Mouse (Mus musculus) cerebellum, adult 2 months (tissue): ENCODE results near the gene Gjb4. TPM values are rescaled to one million over a fixed set of nuclear protein-coding genes. Genes with fewer than 3 reads are reported as not detected.

Experiments used
- DNase-seq, 2 experiments: peaks; one replicate each; pipeline ENCODE4 v3.0.0; 2021
- H3K27ac ChIP-seq: fragments of 200-500 bp; 2 replicates; pipeline ENCODE4 v1.5.1; 2012; ENCODE audit warnings: low read length, control low read depth, inconsistent platforms; ENCODE audit not compliant: insufficient read depth
- H3K27me3 ChIP-seq: fragments of 200-500 bp; 2 replicates; pipeline ENCODE4 v1.6.1; 2012; ENCODE audit warnings: inconsistent platforms, mild to moderate bottlenecking, low read length, moderate library complexity; ENCODE audit not compliant: control insufficient read depth, insufficient read depth
- H3K4me1 ChIP-seq: fragments of 200-500 bp; 2 replicates; pipeline ENCODE4 v1.6.1; 2011; ENCODE audit warnings: low read length; ENCODE audit not compliant: control insufficient read depth, insufficient read depth
- H3K4me3 ChIP-seq: fragments of 200-500 bp; replicated peaks from 2 replicates; pipeline ENCODE3; 2011; ENCODE audit warnings: mild to moderate bottlenecking, low read depth, low read length, control low read depth; ENCODE audit not compliant: insufficient read depth
- CTCF ChIP-seq: fragments of 200-500 bp; IDR thresholded peaks from 2 replicates; pipeline ENCODE4 v1.5.1; 2011; ENCODE audit warnings: low read depth, mild to moderate bottlenecking, control low read depth, low read length, moderate library complexity, borderline replicate concordance; ENCODE audit not compliant: insufficient read depth
- POLR2A ChIP-seq: fragments of 200-500 bp; IDR thresholded peaks from 2 replicates; pipeline ENCODE4 v1.6.1; 2011; ENCODE audit warnings: low read length, control low read depth, borderline replicate concordance; ENCODE audit not compliant: insufficient read depth
- WGBS: fragments of 180-500 bp; shearing (Covaris S2); methylation state at CpG from one replicate; pipeline ENCODE4 v1.1.7; 2018; 5-methylcytosine and 5-hydroxymethylcytosine counted together
- polyA plus RNA-seq: library from polyadenylated mRNA; depleted of rRNA; stranded (reverse); fragments of >200 nt; gene quantifications from 2 replicates; pipeline ENCODE4 v1.2.3, GENCODE M21; 2012

Gjb4 gene
- polyA plus RNA-seq, 1 experiment = 0.10 TPM

DNA sequence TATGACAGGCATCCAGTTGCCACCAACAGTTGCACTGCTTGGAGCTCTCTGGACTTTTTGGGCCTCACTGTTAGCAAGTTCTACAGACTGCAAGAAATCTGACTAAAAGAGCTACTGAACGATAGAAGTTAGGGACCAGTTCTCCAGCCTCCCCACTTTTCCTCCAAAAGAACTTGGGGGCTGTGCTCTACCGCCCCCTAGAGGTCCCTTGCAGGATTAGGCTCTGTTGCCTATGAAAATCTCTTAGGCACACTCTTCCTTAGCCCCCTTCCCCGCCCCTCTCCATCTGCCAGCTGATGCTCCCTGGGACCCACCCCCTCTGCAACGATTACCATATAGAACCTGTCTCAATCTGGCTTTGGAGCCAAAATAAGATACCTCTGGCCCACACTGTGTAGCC, 9.4 kb upstream of the Gjb4 start:
- H3K27ac ChIP-seq = no peak overlapping the region
- H3K4me1 ChIP-seq = no peaks in the 10 kb centered on the region; the same call in 1 of the 2 replicates
- H3K4me3 ChIP-seq = no peak overlapping the region
- WGBS = 63% methylated on average over 4 of the region's 4 CpGs
- TF ChIP-seq CTCF (peak; percentile 32; the same call in 1 of the 2 replicates), POLR2A (no peak)
- no peaks in the 10 kb centered on the region for H3K27me3 ChIP-seq
- no peak for DNase-seq

DNA sequence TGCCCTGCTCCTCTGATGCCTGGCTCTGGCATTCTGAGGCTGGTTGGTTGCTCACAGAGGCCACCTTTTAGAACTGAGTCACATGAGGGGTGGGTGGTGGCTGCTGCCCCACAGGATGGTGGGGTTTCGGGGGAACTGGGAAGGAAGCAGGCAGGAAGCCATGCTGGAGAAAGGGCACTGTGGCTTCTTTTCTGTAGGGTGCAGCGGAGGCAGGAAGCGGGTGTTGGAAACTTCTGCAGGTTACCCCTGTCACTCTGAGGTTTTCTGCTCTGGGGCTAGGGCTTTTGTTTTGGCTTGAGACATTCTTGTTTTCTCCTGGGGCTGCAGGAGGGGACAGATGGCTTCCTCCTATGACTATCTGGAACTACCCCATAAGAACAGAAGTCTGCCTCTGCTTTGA, 8.6 kb upstream of the Gjb4 start:
- Histone ChIP-seq H3K27me3 (no peaks in the 10 kb centered on the region), H3K4me3 (no peak overlapping the region), H3K27ac (no peak overlapping the region), H3K4me1 (no peaks in the 10 kb centered on the region; the same call in 1 of the 2 replicates)
- no peak for DNase-seq
- TF ChIP-seq POLR2A = no peak
- TF ChIP-seq CTCF = no peak
- WGBS = 82% methylated on average over 3 of the region's 3 CpGs

DNA sequence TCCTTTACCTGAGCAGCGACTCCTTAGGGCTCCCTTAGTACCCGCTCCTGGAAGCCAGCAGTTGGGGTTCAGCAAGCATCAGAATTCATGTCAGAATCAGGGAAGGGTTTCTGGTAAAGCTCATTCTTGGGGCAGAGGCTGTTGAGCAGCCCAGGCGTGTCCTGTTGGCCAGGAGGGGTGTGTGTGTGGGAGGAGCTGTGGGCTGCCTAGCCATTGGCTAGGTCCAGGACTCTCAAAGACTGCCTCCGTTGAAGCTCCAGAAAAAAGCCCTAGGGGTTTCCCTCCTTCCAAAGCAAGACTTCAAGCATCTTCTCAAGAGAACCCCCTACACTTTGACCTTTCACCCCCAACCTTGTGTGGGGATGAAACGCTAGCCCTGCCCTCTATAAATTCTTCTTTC, 4.1 kb upstream of the Gjb4 start, which contains the start of gene Gjb5:
Gene Gjb5 (minus strand): TSS at position 164 of the 400 bp plus-strand sequence.
- H3K4me1 ChIP-seq = no peaks in the 10 kb centered on the region; the same call in 1 of the 2 replicates
- H3K27me3 ChIP-seq = no peaks in the 10 kb centered on the region
- no peak for DNase-seq
- WGBS = 37% methylated on average over 5 of the region's 5 CpGs
- no peak within 1 kb of the TSS for H3K27ac ChIP-seq
- H3K4me3 ChIP-seq = no peak within 1 kb of the TSS
- TF ChIP-seq POLR2A (no peak), CTCF (no peak)

DNA sequence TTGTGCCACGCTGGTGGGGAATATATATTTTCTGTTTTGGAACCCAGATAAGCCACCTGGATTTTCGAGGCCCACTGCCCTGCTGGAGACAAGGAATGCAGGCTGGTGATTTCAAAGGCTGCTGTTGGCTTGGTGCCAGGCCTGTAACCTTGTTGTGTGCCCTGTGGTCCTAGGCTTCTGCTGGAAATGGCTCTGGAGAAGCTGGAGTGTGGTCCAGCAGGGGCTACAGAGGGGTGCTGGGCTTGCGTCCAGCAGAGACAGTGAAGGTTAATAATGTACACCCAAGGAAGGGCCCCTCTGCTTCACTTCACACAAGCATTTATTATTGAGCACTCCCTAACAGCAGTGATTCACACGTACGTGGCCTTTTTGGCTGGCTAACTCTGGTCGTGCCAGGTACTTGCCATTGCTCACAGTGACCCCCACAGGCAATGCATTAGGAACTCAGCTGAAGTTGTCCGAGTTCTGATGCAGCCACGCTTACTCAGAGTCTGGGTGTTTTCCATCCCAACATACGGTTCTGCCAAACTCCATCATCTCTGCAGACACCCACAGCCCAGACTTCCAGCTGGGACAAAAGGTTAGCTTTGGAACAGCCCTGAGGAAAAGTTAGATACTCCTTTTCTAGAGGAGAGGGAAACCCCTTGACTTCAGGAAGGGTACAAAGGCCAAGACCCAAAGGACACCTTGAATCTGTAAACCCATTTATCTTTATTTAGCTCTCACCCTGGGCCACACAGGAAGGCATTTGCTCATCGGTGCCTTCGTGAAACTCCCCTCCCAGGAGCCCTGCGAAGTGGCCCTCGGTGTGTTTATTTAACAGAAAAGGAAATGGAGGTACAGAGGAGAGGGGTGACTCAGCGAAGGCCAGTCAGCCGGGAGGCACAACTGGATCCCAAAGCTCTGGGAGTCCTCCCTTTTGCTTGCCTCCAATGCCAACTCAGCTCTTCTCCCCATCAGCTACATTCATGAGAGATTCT, 915 bp upstream of the Gjb4 start:
- Histone ChIP-seq H3K27me3 (no peaks in the 10 kb centered on the region), H3K4me1 (no peaks in the 10 kb centered on the region; the same call in 1 of the 2 replicates), H3K27ac (no peak overlapping the region), H3K4me3 (no peak overlapping the region)
- DNase-seq = no peak
- TF ChIP-seq POLR2A (no peak), CTCF (no peak)
- WGBS = 63% methylated on average over 15 of the region's 15 CpGs

DNA sequence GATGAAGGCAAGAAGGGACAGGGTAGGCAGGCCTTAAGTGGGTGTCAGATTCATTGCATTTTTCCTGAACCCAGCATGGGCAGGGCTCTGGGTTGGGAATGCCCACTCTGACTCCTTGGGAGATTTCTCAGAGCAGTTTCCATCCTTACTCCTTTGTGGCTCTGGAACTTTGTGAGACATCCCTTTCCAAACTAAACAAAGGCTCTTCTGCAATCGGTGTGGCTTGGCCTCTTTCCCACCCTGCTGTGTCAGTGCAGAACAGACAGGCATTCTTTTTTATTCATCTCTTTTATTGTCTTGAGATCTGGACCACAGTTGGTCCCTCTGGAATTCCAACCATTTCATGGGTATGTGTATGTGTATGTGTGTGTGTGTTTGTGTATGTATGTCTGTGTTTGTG, 1.3 kb downstream of the Gjb4 start:
- Histone ChIP-seq H3K27ac (no peak overlapping the region), H3K4me3 (no peak overlapping the region), H3K4me1 (no peaks in the 10 kb centered on the region), H3K27me3 (no peaks in the 10 kb centered on the region)
- TF ChIP-seq POLR2A = no peak
- TF ChIP-seq CTCF = no peak
- no peak for DNase-seq
- WGBS = 17% methylated on average over 1 of the region's 1 CpGs

DNA sequence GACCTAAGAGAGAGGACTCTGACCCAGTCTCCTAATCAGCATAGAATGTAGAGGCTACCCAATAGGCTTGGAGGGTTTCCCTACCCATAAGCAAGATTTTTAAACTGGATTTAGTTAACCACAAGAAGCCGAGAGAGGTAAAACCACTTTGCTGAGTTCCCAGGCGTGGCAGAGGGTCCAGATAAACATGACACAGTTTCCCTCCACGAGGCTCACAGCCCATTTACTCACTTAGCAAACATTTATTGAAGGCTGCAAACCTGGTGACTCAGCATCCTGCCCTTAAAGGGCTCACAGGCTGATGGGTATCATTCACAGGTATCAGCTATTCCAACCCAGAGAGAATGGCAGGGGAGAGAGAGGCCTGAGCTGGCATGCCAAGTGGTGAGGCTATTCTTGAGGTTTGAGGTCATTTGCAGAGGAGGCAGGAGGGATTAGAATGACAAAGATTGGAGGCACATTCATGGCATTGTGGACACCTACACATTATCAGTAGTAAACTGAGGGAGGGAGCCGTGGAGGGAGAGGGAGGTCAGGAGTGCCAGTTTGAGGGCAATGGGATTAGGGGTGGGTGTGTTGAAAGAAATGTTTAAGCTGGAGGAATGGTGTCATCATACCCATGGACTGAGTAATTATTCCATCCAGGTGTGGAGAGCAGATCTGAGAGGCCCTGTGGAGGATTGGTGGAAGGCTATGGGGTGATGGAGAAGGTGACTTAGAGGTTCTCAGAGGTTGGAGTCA, 4.2 kb downstream of the Gjb4 start:
- no peak overlapping the region for H3K27ac ChIP-seq
- no peaks in the 10 kb centered on the region for H3K27me3 ChIP-seq
- 74% methylated on average over 4 of the region's 4 CpGs for WGBS
- TF ChIP-seq CTCF = no peak
- no peak for TF ChIP-seq POLR2A
- no peak for DNase-seq
- H3K4me1 ChIP-seq = no peaks in the 10 kb centered on the region
- H3K4me3 ChIP-seq = no peak overlapping the region

DNA sequence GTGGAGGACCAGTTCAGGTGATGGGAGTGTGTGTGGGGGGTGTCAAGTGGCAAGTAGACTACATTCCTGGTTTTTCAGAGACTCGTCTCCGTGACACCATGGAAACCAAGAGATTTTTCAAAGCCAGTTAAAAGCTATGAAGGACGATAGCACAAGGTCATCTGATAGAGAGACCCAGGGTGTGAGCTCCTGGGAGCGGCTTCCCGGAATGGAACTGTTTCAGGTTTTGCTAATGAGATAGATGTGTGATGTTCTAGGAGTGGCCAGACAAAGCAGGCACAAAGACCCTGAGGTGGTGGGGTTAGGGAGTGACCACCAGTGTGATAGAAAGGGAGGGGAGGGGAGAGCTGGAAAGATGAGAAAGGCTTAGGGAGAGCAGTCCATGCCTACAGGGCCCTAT, 8.9 kb downstream of the Gjb4 start:
- H3K27me3 ChIP-seq = no peaks in the 10 kb centered on the region
- DNase-seq = no peak
- no peak overlapping the region for H3K4me3 ChIP-seq
- WGBS = 86% methylated on average over 5 of the region's 5 CpGs
- H3K27ac ChIP-seq = no peak overlapping the region
- TF ChIP-seq POLR2A = no peak
- TF ChIP-seq CTCF = no peak
- H3K4me1 ChIP-seq = no peaks in the 10 kb centered on the region

DNA sequence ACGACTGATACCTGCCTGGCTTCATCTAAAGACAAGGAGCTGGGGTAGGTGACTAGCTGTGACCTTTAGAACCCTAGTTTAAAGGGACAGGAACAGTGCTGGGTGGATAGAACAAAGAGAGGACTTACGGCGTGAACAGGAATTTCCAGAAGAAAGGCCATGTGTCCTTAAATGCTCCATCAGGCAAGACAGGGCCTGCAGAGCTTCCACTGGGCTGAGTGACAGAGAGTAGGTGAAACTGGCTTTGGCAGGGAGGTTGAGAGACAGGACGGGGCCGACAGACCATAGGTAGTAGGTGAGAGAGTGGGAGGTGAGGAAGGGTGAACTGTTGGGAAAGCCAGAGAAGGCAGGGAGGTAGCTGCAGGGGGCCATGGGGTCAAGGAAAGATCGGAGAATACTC, 12.5 kb downstream of the Gjb4 start:
- DNase-seq = no peak
- H3K4me1 ChIP-seq = no peaks in the 10 kb centered on the region
- TF ChIP-seq CTCF = no peak
- TF ChIP-seq POLR2A = no peak
- H3K4me3 ChIP-seq = no peak overlapping the region
- 55% methylated on average over 6 of the region's 6 CpGs for WGBS
- no peak overlapping the region for H3K27ac ChIP-seq
- H3K27me3 ChIP-seq = no peaks in the 10 kb centered on the region
